Mouse (Mus musculus) adrenal gland, adult 8-10 months (tissue): ENCODE results near the gene Oas1g. TPM values are rescaled to one million over a fixed set of nuclear protein-coding genes. Genes with fewer than 3 reads are reported as not detected.
"Not testable (repeated sequence)": the region's sequence is repeated elsewhere in the genome, so short reads cannot be mapped to it uniquely, and the experiment has no call there.

Source experiments
- DNase-seq: peaks from one replicate; pipeline ENCODE4 v3.0.0; 2022
- total RNA-seq, 4 experiments: library from RNA; stranded (reverse); gene quantifications; 2 replicates each; pipeline ENCODE4 v1.2.4; 2022

The Oas1g gene
- total RNA-seq, 4 experiments from 2014 or later = 0.38 to 1.3 (median 1.1) TPM

DNA sequence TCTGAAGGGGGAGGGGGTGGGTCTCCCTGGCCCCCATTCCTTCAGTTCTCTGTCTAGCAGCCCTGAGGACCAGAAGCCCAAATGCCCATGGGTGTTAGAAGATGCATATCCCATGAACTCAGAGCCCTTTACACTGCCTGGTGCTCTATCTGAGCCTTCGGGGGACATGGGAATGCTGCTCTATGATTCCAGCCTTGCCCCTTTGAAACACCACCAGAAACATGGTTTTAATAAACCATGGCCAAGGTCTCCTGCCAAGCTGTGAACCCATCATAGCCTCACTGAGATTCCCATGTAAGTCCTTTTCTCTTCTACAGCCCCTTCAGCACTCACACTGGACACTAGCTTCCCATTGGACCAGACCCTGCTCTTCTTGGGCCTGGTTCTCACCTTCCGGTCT, 2.6 kb upstream of the Oas1g start:
- no peak for DNase-seq

DNA sequence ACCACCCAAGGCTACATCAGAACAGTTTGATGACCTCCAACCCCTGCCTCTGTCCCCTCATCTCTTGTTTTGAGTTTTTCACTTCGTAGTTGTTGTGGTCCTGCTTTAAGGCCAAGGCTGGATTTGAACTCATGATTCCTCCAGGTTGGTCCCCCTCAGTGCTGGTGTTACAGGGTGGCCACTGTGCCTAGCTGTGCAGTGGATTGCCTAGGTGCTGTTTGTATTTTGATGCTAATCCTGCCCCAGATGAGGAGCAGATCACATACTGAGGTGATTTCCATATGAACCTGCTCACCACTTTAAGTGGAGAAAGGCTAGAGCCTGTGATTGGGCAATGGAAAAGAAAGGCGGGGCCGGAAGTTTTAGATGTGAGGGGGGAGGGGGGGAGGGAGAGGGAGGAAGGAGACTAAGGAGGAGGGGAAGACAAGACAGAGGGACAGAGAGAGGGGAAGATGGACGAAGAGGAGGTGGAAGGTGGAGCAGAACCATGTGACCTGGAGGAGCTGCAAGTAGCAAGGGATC, 942 bp upstream of the Oas1g start:
- not testable (repeated sequence) for DNase-seq

GRCm38 (mm10) chr5:120887831-120888230, 418 bp upstream of the Oas1g start:
- no peak for DNase-seq

DNA sequence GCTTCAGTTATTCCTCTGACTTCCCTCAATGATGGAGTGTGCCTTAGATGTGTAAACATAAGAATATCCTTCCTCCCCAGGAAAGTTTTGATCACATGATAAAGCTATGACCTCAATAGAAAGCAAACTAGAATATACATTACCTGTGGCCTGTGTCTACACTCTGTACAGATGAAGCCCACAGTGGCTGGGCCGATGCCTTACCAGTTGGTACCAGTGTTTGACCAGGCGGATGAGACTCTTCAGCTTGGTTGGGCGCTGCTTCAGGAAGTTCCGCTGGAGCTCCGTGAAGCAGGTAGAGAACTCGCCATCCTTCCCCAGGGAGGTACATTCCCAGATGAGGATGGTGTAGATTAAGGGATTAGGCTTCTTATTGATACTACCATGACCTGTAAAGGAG, 5.7 kb downstream of the Oas1g start:
- DNase-seq = not testable (repeated sequence)

GRCm38 (mm10) chr5:120878803-120879202, 8.6 kb downstream of the Oas1g start:
- not testable (repeated sequence) for DNase-seq

- DNase-seq = not testable (repeated sequence)
These were observed 10.0 kb downstream of the Oas1g start for GRCm38 (mm10) chr5:120877407-120877806.

GRCm38 (mm10) chr5:120876839-120877238, 10.6 kb downstream of the Oas1g start:
- not testable (repeated sequence) for DNase-seq

DNA sequence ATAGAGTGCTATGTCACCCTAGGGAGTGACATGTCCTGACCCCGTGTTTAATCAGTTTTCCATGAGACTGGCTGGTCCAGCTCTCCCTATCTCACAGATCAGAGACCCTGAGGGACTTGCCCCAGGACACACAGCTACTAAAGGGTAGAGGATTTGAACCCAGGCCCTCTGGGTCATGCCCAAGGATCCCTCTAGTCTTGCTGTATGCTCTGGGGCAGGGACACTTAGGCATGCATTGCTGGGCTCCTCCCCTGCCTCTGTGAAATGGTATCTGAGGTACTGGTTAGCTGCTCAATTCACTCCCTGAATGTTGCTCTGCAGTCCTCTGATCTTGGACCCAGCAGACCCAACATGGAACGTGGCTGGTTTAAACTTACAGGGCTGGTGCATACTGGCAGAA, 15.9 kb downstream of the Oas1g start:
- no peak for DNase-seq

GRCm38 (mm10) chr5:120870782-120871181, 16.6 kb downstream of the Oas1g start:
- no peak for DNase-seq

GRCm38 (mm10) chr5:120870081-120870480, 17.3 kb downstream of the Oas1g start:
- DNase-seq = no peak

DNA sequence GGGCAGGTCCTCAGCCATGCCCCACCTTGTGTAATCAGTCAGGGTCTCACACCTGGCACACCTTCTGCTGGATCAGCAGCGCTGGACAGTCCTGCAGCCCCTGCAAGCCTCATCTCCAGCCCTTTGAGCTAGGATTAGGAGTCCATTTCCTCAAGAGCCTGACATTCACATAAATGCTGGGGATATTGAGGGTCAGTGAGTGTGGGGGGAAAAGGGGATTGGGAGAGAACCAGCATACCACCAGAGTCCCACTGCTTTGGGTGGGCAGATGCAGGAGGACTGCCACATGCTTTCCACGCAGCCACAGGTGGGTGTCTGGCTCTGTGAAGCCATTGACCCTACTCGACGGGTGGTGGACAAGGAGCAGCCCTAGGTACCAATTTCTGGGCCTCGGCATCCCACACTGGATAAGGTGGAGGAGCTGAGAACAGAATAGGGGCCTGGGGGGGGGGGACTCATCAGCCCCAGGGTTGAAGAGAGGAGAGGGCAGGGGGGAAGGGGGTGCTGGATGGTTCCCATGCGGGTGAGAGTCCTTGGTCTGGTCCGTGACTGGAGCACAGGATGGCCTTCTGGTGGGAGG, 17.9 kb downstream of the Oas1g start:
- no peak for DNase-seq

DNA sequence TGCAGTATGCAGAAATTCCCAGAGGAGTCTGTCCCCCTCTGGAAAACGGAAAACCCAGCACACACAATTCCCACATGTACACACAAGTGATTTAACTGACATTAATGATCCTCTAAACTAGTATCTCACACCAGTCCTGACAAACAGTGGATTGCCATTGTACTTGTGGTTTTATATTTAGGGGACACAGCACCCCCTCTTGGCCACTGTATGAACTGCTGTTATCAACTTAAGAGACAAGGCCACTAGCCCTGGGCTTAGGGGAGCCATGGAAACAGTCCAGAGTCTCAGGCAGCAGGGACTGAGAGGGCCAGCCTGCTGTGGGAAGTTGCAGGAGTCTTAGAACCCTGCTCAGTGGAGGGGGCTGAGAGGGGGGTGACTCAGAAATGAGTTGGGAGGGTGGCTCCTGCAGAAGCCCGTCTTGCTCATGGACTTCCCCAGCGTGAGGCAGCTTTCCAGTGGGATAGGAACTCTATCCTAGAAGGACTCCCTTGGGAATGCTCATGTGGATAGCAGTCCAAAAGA, 22.0 kb downstream of the Oas1g start:
- DNase-seq = no peak

GRCm38 (mm10) chr5:120861121-120861520, 26.3 kb downstream of the Oas1g start, which contains the start of gene Oas1h:
TSS of gene Oas1h (plus strand) at chr5:120861421.
- no peak for DNase-seq

GRCm38 (mm10) chr5:120859241-120859640, 28.2 kb downstream of the Oas1g start:
- DNase-seq = no peak

DNA sequence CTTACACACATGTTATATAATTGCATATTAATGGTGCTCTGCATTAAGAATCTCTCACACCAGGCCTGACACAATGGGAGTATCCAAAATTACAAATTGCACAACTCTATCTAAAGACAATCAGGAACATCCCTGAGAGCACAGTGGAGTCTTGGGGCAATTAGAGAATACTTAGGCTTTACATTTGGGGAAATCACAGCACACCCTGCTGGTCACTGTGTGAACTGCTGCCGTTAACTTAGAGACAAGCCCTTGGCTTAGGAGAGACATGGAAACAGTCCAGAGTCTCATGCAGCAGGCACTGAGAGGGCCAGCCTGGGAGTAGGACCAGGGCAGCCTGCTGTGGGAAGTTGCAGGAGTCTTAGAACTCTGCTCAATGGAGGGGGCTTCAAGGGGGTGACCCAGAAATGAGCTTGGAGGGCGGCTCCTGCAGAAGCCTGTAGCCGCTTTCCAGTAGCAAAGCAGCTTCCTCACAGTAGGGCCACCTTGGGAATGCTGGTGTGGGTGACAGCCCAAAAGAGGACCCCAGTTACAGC, 37.7 kb downstream of the Oas1g start:
- DNase-seq = no peak

DNA sequence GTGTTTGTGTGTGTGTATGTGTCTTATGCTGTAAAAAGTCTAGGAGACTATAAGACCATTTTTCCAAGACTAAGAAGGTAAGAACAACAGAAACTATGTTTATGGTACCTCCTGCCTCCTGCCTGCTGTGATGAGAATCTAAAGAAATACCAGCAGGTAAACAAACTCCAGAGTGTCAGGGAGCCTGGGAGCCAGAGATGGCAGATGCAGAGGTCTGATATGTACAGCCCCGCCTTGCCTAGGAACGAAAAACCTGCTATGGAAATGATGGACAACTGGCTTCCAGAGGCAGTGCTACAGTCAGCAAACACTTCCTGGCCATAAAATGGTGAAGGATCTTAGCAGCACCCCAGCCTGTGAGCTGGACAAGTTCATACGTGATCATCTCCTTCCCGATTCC, 40.3 kb downstream of the Oas1g start, which contains the start of gene Oas1f:
TSS of gene Oas1f (plus strand) at position 301 of the 400 bp plus-strand sequence.
- DNase-seq = no peak

DNA sequence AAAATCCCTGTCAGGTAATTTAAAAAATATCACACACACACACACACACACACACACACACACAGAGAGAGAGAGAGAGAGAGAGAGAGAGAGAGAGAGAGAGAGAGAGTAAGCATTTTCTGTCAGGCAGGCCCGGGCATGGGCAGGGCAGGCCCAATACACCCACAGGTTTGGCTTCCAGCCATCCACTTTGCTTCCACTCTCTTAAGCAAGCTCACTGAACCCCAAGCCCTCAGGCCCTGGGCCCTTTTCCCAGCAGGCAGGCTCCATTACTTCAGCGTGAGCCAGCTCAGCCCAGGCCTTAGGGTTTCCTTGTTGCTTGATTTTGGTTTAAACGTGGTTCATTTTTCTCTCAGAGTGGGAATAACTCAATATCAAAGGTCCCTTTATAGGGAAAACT, 42.7 kb downstream of the Oas1g start:
- no peak for DNase-seq

- DNase-seq = no peak
These were observed 50.5 kb downstream of the Oas1g start for GRCm38 (mm10) chr5:120836731-120837585.

- DNase-seq = no peak
These were observed 53.8 kb downstream of the Oas1g start for GRCm38 (mm10) chr5:120833335-120834280.

DNA sequence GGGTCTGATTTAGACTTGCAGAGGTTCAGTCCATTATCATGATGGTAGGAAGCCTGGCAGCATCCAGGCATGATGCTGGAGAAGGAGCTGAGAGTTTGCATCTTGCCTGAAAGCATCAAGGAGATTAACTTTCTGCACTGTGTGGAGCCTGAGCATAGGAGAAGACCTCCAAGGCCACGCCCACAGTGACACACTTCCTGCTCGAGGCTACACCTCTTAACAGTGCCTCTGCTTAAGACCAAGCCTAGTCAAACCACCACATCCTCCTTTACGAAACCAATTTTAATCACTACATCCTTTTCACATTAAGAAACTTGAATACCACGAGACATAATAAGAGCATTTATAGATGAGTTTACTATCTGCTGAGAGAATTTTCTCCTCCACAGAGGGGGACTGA, 56.4 kb downstream of the Oas1g start:
- no peak for DNase-seq
